Mouse (Mus musculus) brain, embryonic 14.5 days (tissue): ENCODE measurements at regions not wholly inside any gene's neighbourhood (a gene's known extent, or its start where the extent isn't known, plus 50 kb on each side); places are given as distances from the start of the nearest gene placed in this dataset.

ENCODE experiments used
- CTCF ChIP-seq: fragments of 200-500 bp; IDR thresholded peaks from 2 replicates; pipeline ENCODE4 v1.5.1; 2012; ENCODE audit warnings: inconsistent platforms, mild to moderate bottlenecking, moderate library complexity, borderline replicate concordance; ENCODE audit not compliant: insufficient read depth, insufficient read length; ENCODE audit errors: extremely low read depth
- POLR2A ChIP-seq: fragments of 200-500 bp; IDR thresholded peaks from 2 replicates; pipeline ENCODE4 v1.6.1; 2012; ENCODE audit warnings: mild to moderate bottlenecking, inconsistent platforms, borderline replicate concordance; ENCODE audit not compliant: poor library complexity, insufficient read depth, insufficient read length, severe bottlenecking; ENCODE audit errors: extremely low read depth

DNA sequence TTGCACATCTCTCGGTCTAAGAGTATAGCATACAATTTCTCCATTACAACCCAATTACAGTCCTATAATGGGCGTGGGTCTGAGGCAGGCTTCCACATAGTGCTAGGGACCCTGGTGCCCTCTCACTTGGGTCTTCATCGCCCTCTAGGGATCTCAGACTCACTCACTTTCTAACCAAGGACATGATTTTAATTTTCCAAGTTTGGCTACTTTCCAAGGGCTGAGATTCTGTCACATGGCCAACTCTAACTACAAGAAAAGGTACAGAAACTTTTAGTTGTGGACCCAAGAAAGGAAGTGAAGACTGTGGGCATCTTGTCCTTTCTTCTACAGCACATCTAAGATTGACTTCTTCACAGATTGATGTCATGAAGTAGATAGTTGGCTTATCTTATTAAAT is 235.1 kb downstream of the Snx10 start:
- TF ChIP-seq CTCF: no peak
- no peak for TF ChIP-seq POLR2A
